Mouse (Mus musculus): Measurements from ENCODE around the gene Prss27. TPM values are rescaled to one million over a fixed set of nuclear protein-coding genes. Genes with fewer than 3 reads are reported as not detected.

The Prss27 gene
- polyA plus RNA-seq, 1 experiment from 2014 or later: 19.0 TPM

DNA sequence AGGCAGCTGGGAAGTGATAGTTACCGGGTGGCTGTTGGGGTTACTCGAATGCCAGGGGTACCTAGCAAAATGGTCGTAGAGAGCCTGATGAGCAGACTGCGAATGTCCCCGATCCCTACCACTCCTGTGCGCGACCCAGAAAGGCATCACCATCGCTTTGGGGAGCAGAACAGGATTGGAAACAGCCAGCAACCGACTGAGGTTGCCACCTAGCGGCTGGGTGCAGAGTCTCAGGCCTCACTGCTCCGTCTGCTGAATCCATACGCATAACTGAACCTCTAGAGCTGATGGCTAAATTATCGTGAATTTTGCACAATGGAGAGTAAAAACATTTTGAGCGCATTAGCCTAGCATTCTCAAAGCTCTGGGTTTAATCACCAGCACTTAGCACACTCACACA lies 22.2 kb upstream of the Prss27 start:
- ATAC-seq (ENCODE audit: insufficient read depth, low FRiP score): no peak
- Histone ChIP-seq H3K27ac (ENCODE audit: low read length) (no peak overlapping the region), H3K4me1 (ENCODE audit: control insufficient read depth, insufficient read depth, low read length) (peaks cover 5% of the 10 kb centered on the region), H3K27me3 (ENCODE audit: control insufficient read depth, insufficient read depth, low read length) (no peaks in the 10 kb centered on the region), H3K4me3 (replicated peaks; ENCODE audit: low read length) (no peak overlapping the region), H3K9ac (ENCODE audit: low read length) (no peak overlapping the region), H3K36me3 (ENCODE audit: control insufficient read depth, insufficient read depth, low read length) (no peaks in the 10 kb centered on the region), H3K9me3 (replicated peaks; ENCODE audit: control insufficient read depth, low read length) (no peaks in the 10 kb centered on the region), H3K4me2 (ENCODE audit: low read depth, low read length) (no peak overlapping the region)
- WGBS: 39% methylated on average over 14 of the region's 14 CpGs

DNA sequence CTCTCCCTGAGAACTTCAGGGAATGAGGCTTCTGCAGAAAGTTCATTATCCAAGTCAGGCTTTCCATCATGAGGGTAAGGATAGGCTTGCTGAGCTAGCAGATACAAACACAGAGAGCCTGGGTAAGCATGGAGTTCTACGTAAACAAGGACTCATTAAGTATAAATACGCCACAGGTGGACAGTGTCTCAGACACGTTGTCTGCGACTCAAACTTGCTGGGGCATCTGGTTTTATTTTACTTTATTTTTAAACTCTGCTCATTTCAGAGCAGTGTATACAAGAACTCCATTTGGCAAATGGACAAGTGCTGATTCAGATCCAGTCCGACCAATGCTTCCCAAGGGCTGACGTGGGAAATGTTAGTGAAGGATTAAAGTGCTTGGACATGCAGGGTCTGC lies 17.2 kb upstream of the Prss27 start:
- Histone ChIP-seq H3K4me3 (replicated peaks; ENCODE audit: low read length) (no peak overlapping the region), H3K4me2 (ENCODE audit: low read depth, low read length) (peak overlapping the region; percentile 21; the same call in 1 of the 2 replicates), H3K9me3 (replicated peaks; ENCODE audit: control insufficient read depth, low read length) (no peaks in the 10 kb centered on the region), H3K9ac (ENCODE audit: low read length) (0 out of 2 replicates have a peak overlapping the region, but pooled peaks have one; percentile 43), H3K36me3 (ENCODE audit: control insufficient read depth, insufficient read depth, low read length) (no peaks in the 10 kb centered on the region), H3K4me1 (ENCODE audit: control insufficient read depth, insufficient read depth, low read length) (peaks cover 21% of the 10 kb centered on the region), H3K27me3 (ENCODE audit: control insufficient read depth, insufficient read depth, low read length) (no peaks in the 10 kb centered on the region), H3K27ac (ENCODE audit: low read length) (peak overlapping the region; percentile 97)
- ATAC-seq (ENCODE audit: insufficient read depth, low FRiP score): peak; percentile 84
- 32% methylated on average over 6 of the region's 6 CpGs for WGBS

DNA sequence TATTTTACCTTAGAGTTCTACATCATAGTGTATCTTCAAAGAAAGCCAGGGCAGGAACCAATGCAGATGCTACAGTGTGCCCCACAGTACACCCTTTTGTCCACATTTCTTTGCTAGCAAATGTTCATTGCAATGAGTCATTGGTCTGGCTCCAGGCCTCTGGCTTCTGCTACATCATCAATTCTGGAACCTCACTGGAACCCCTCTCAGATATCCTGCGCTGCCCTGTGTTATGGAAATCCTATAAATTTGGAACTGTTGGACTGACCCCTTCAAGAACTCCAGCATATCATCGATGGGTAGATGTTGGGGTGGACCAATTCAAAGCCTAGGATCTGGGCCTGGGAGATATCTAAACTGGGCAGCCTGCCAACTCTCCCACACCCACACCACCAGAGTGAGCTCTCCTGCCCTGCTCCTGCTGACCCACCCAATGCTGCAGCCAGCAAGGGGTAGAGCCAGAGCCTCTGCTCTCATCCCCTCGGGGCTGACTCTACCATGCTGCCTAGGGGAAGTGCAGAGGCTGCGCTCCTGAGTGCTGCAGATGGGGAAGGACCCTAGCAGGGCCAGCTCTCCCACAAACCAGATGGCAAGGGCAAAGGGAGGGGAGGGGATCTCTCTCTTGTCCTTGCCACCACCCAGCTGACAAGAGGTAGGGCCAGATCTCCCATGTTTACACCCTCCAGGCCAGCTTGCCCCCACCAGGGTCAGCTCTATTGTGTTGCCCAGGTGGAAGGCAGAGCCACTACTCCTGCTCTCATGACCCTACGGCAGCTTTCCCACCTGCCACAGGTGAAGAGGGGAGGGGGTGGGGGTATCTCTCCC lies 16.4 kb upstream of the Prss27 start:
- WGBS: 27% methylated on average over 5 of the region's 5 CpGs
- Histone ChIP-seq H3K9me3 (replicated peaks; ENCODE audit: control insufficient read depth, low read length) (no peaks in the 10 kb centered on the region), H3K4me3 (replicated peaks; ENCODE audit: low read length) (no peak overlapping the region), H3K27ac (ENCODE audit: low read length) (peak overlapping the region; percentile 97), H3K4me2 (ENCODE audit: low read depth, low read length) (peak overlapping the region; percentile 21; the same call in 1 of the 2 replicates), H3K4me1 (ENCODE audit: control insufficient read depth, insufficient read depth, low read length) (peaks cover 21% of the 10 kb centered on the region), H3K9ac (ENCODE audit: low read length) (0 out of 2 replicates have a peak overlapping the region, but pooled peaks have one; percentile 43), H3K36me3 (ENCODE audit: control insufficient read depth, insufficient read depth, low read length) (no peaks in the 10 kb centered on the region), H3K27me3 (ENCODE audit: control insufficient read depth, insufficient read depth, low read length) (no peaks in the 10 kb centered on the region)
- ATAC-seq (ENCODE audit: insufficient read depth, low FRiP score): peak; percentile 79

DNA sequence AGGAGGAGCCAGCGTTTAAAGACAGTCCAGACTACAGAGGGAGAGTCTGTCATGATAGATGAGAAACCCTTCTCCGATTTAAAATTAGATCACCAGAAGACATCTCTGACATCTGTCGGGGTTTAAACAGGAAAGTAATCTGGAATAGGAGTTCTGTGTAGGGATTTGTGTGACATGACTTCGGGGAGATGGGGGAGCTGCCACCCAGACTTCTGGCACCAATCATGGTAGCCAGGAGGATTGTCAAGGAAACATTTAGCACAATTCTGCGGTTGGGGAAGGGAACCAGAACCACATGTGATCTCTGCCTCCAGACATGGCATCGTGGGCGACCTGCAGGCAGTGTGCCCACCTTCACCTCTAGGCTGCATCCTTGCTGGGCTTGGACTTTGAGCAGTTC lies 8.5 kb upstream of the Prss27 start:
- Histone ChIP-seq H3K9me3 (replicated peaks; ENCODE audit: control insufficient read depth, low read length) (no peaks in the 10 kb centered on the region), H3K4me2 (ENCODE audit: low read depth, low read length) (no peak overlapping the region), H3K27me3 (ENCODE audit: control insufficient read depth, insufficient read depth, low read length) (no peaks in the 10 kb centered on the region), H3K4me1 (ENCODE audit: control insufficient read depth, insufficient read depth, low read length) (no peaks in the 10 kb centered on the region), H3K4me3 (replicated peaks; ENCODE audit: low read length) (no peak overlapping the region), H3K9ac (ENCODE audit: low read length) (no peak overlapping the region), H3K36me3 (ENCODE audit: control insufficient read depth, insufficient read depth, low read length) (no peaks in the 10 kb centered on the region), H3K27ac (ENCODE audit: low read length) (no peak overlapping the region)
- ATAC-seq (ENCODE audit: insufficient read depth, low FRiP score): no peak
- WGBS: 72% methylated on average over 7 of the region's 7 CpGs

DNA sequence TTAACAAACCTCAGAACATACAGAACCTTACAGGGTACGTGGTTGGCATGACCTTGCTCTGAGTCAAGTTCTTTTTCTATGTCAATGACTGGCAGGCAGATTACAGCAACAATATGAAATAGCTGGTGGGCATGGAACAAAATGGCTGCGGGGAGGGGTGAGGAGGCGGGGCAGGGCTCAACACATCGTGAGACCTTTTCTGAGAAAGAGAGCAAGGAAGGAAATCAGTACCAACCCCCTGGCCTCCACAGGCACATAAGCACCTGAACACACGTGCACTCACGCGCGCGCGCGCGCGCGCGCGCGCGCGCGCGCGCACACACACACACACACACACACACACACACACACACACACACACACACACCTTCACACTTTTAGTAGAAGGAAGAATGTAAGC lies 7.4 kb upstream of the Prss27 start:
- H3K9me3 ChIP-seq (replicated peaks; ENCODE audit: control insufficient read depth, low read length): no peaks in the 10 kb centered on the region
- H3K4me1 ChIP-seq (ENCODE audit: control insufficient read depth, insufficient read depth, low read length): no peaks in the 10 kb centered on the region
- ATAC-seq (ENCODE audit: insufficient read depth, low FRiP score): no peak
- whole genome bisulfite sequencing: 82% methylated on average over 10 of the region's 22 CpGs
- no peak overlapping the region for H3K4me3 ChIP-seq (replicated peaks; ENCODE audit: low read length)
- H3K27ac ChIP-seq (ENCODE audit: low read length): no peak overlapping the region
- H3K27me3 ChIP-seq (ENCODE audit: control insufficient read depth, insufficient read depth, low read length): no peaks in the 10 kb centered on the region
- no peaks in the 10 kb centered on the region for H3K36me3 ChIP-seq (ENCODE audit: control insufficient read depth, insufficient read depth, low read length)
- no peak overlapping the region for H3K4me2 ChIP-seq (ENCODE audit: low read depth, low read length)
- H3K9ac ChIP-seq (ENCODE audit: low read length): no peak overlapping the region

DNA sequence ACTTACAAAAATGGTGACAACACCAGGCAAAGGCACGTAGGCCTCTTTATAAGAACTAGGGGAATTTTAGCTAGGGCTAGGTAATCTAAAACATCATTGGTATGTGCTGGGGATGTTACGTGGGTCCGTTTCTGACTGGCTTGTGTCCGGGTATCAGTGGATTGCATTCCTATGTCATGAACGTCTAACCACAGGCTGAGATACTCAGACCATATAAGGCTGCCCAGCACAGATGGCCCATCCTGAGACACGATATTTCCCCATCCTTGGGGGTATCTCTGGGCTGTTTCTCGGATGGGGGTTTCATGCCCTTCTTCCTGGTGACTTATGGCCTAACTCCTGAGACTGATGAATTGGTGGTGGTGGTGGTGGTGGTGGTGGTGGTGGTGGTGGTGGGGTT lies 2.9 kb upstream of the Prss27 start:
- no peaks in the 10 kb centered on the region for H3K9me3 ChIP-seq (replicated peaks; ENCODE audit: control insufficient read depth, low read length)
- peaks cover 5% of the 10 kb centered on the region; the same call in 1 of the 2 replicates for H3K4me1 ChIP-seq (ENCODE audit: control insufficient read depth, insufficient read depth, low read length)
- H3K9ac ChIP-seq (ENCODE audit: low read length): no peak overlapping the region
- no peak overlapping the region for H3K27ac ChIP-seq (ENCODE audit: low read length)
- no peak for ATAC-seq (ENCODE audit: insufficient read depth, low FRiP score)
- WGBS: 63% methylated on average over 7 of the region's 7 CpGs
- no peak overlapping the region for H3K4me2 ChIP-seq (ENCODE audit: low read depth, low read length)
- no peak overlapping the region for H3K4me3 ChIP-seq (replicated peaks; ENCODE audit: low read length)
- no peaks in the 10 kb centered on the region for H3K36me3 ChIP-seq (ENCODE audit: control insufficient read depth, insufficient read depth, low read length)
- H3K27me3 ChIP-seq (ENCODE audit: control insufficient read depth, insufficient read depth, low read length): no peaks in the 10 kb centered on the region

DNA sequence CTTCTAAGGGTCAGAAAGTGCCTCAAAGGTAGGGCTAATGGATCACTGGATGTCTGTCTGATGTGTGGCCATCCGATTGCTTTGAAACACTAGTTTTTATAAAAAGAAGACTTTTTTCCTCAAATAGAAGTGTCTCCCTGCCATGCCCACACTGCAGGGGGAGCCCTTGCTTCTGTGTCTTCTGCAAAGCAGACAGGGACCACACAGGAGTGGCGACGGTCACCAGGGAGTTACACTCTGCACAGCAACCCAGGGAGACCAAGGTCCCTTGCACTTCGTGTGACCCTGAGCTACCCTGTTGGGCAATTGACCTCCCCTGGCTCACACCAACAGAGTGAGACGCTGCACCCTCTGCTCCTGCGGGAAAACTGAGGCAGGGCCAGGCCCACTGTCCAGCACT lies 990 bp upstream of the Prss27 start:
- Histone ChIP-seq H3K4me1 (ENCODE audit: control insufficient read depth, insufficient read depth, low read length) (peaks cover 5% of the 10 kb centered on the region; the same call in 1 of the 2 replicates), H3K4me2 (ENCODE audit: low read depth, low read length) (no peak overlapping the region), H3K4me3 (replicated peaks; ENCODE audit: low read length) (no peak overlapping the region), H3K27ac (ENCODE audit: low read length) (peak overlapping the region; percentile 42; the same call in 1 of the 2 replicates), H3K36me3 (ENCODE audit: control insufficient read depth, insufficient read depth, low read length) (no peaks in the 10 kb centered on the region), H3K9me3 (replicated peaks; ENCODE audit: control insufficient read depth, low read length) (no peaks in the 10 kb centered on the region), H3K9ac (ENCODE audit: low read length) (peak overlapping the region; percentile 35; the same call in 1 of the 2 replicates), H3K27me3 (ENCODE audit: control insufficient read depth, insufficient read depth, low read length) (no peaks in the 10 kb centered on the region)
- peak; percentile 14; the same call in 1 of the 2 replicates for ATAC-seq (ENCODE audit: insufficient read depth, low FRiP score)
- 68% methylated on average over 6 of the region's 6 CpGs for WGBS

DNA sequence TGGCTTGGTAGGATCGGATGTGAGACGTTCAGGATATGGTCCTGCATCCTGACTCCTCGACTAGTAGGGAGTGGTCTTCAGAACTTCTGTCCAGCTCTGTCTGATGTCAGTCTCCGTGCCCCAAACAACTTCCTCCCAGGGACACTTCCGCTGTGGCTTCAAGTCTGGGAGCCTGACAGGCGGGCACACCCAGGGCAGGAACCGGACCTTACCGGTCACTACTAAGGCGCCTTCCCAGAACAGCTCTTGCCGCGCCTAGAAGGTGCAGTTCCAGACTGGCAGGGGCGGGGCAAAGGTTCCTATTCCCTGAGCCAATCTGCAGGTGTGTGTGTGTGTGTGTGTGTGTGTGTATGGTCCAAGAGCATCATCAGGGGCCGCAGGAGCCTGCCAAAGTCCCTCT lies 584 bp upstream of the Prss27 start:
- H3K9ac ChIP-seq (ENCODE audit: low read length): peak overlapping the region; percentile 35; the same call in 1 of the 2 replicates
- peak overlapping the region; percentile 42; the same call in 1 of the 2 replicates for H3K27ac ChIP-seq (ENCODE audit: low read length)
- peaks cover 5% of the 10 kb centered on the region; the same call in 1 of the 2 replicates for H3K4me1 ChIP-seq (ENCODE audit: control insufficient read depth, insufficient read depth, low read length)
- peak; percentile 81 for ATAC-seq (ENCODE audit: insufficient read depth, low FRiP score)
- 66% methylated on average over 13 of the region's 13 CpGs for WGBS
- H3K27me3 ChIP-seq (ENCODE audit: control insufficient read depth, insufficient read depth, low read length): no peaks in the 10 kb centered on the region
- no peak overlapping the region for H3K4me3 ChIP-seq (replicated peaks; ENCODE audit: low read length)
- H3K4me2 ChIP-seq (ENCODE audit: low read depth, low read length): no peak overlapping the region
- no peaks in the 10 kb centered on the region for H3K36me3 ChIP-seq (ENCODE audit: control insufficient read depth, insufficient read depth, low read length)
- no peaks in the 10 kb centered on the region for H3K9me3 ChIP-seq (replicated peaks; ENCODE audit: control insufficient read depth, low read length)

DNA sequence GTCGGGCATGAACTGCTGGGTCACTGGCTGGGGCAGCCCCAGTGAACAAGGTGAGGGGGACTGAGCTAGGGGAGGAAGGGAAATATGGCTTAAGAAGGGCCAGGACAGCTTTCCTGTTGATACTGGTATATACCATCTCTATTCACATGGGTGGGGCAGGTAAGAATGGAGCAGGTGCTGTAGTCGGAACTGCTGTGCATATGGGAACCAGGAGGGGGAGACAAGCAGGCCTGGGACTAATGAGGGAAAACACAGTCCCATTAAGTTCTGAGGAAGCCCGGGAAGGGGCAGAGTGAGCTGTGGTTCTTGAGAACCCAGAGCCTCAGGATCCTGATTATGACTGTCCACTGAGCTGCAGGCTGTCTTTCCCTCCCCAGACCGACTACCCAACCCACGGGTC lies 6.5 kb downstream of the Prss27 start:
- H3K27me3 ChIP-seq (ENCODE audit: control insufficient read depth, insufficient read depth, low read length): no peaks in the 10 kb centered on the region
- H3K4me2 ChIP-seq (ENCODE audit: low read depth, low read length): no peak overlapping the region
- no peaks in the 10 kb centered on the region for H3K4me1 ChIP-seq (ENCODE audit: control insufficient read depth, insufficient read depth, low read length)
- no peak overlapping the region for H3K9ac ChIP-seq (ENCODE audit: low read length)
- WGBS: 47% methylated on average over 5 of the region's 5 CpGs
- no peaks in the 10 kb centered on the region for H3K9me3 ChIP-seq (replicated peaks; ENCODE audit: control insufficient read depth, low read length)
- H3K27ac ChIP-seq (ENCODE audit: low read length): no peak overlapping the region
- no peak overlapping the region for H3K4me3 ChIP-seq (replicated peaks; ENCODE audit: low read length)
- H3K36me3 ChIP-seq (ENCODE audit: control insufficient read depth, insufficient read depth, low read length): peaks cover 12% of the 10 kb centered on the region; the same call in 1 of the 2 replicates
- no peak for ATAC-seq (ENCODE audit: insufficient read depth, low FRiP score)
